Mouse (Mus musculus) liver, embryonic 11.5 days (tissue): Measurements from ENCODE around the gene Nr5a1. TPM values are rescaled to one million over a fixed set of nuclear protein-coding genes. Genes with fewer than 3 reads are reported as not detected.

Source experiments
- ATAC-seq: fragments of 200-750 bp; cut with Nextera tagmentation; replicated peaks from 2 replicates; pipeline ENCODE4 v1.8.0; 2017; ENCODE audit warnings: moderate number of reproducible peaks, mild to moderate bottlenecking, moderate TSS enrichment, moderate library complexity; ENCODE audit not compliant: low FRiP score
- DNase-seq: peaks from one replicate; pipeline ENCODE4 v3.0.0-alpha.2; 2017; ENCODE audit warnings: low spot score
- H3K27ac ChIP-seq: fragments of 300-500 bp; sonication (generic); 2 replicates; pipeline ENCODE4 v1.5.1; 2014; ENCODE audit warnings: mild to moderate bottlenecking, low read depth, low read length, control low read depth
- H3K27me3 ChIP-seq: fragments of 300-500 bp; sonication (generic); replicated peaks from 2 replicates; pipeline ENCODE4 v1.6.1; 2014; ENCODE audit warnings: low read length, mixed read lengths; ENCODE audit not compliant: control insufficient read depth, insufficient read depth
- H3K36me3 ChIP-seq: fragments of 300-500 bp; sonication (generic); 2 replicates; pipeline ENCODE4 v1.6.1; 2014; ENCODE audit warnings: mild to moderate bottlenecking, low read length, moderate library complexity, mixed read lengths; ENCODE audit not compliant: control insufficient read depth, insufficient read depth
- H3K4me1 ChIP-seq: fragments of 300-500 bp; sonication (generic); replicated peaks from 2 replicates; pipeline ENCODE4 v1.6.1; 2014; ENCODE audit warnings: low read length, mixed read lengths; ENCODE audit not compliant: control insufficient read depth, insufficient read depth
- H3K4me2 ChIP-seq: fragments of 300-500 bp; sonication (generic); 2 replicates; pipeline ENCODE4 v1.6.1; 2014; ENCODE audit warnings: mild to moderate bottlenecking, control low read depth, moderate library complexity
- H3K4me3 ChIP-seq: fragments of 300-500 bp; sonication (generic); 2 replicates; pipeline ENCODE4 v1.5.1; 2014; ENCODE audit warnings: low read depth, low read length, control low read depth
- H3K9ac ChIP-seq: fragments of 300-500 bp; sonication (generic); 2 replicates; pipeline ENCODE4 v1.6.1; 2014; ENCODE audit warnings: low read depth, low read length, control low read depth
- H3K9me3 ChIP-seq: fragments of 300-500 bp; sonication (generic); 2 replicates; pipeline ENCODE4 v1.6.1; 2016; ENCODE audit warnings: low read length, inconsistent platforms, mixed read lengths; ENCODE audit not compliant: control insufficient read depth
- WGBS: fragments of 180-500 bp; shearing (Covaris S2); extraction: QIAGEN DNeasy Blood & Tissue Kit; methylation state at CpG from one replicate; pipeline ENCODE4 v1.1.7; 2014; 5-methylcytosine and 5-hydroxymethylcytosine counted together
- polyA plus RNA-seq: library from polyadenylated mRNA; unstranded; fragments of >200 nt; fragmentation: Nextera tagmentation; extraction: Ambion mirVana; gene quantifications from 2 replicates; pipeline ENCODE4 v1.2.1, GENCODE M21; 2014

The Nr5a1 gene
- polyA plus RNA-seq, 1 experiment from 2014 or later = 0.11 TPM

DNA sequence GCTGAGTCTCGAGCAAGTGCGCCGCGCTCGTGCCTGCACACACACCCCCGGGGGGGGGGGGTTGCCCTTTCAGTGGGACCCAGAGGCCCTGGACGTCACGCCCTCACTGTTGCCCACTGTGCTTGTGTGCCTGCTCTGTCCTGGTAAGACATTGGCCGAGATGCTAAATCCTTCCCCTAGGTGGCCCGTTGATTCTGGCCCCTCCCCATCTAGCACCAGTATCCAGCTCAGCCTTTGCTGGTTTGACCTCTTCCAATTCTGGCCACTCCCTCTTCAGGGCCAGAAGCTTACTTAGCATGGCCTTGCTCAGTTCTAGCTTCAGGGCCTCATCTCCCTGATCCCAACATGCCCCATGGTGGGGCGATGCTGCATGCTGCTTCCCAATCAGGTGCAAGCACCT, 41.8 kb downstream of the Nr5a1 start:
- Histone ChIP-seq H3K4me1 (no peaks in the 10 kb centered on the region), H3K9me3 (no peaks in the 10 kb centered on the region), H3K9ac (no peak overlapping the region), H3K4me2 (no peak overlapping the region), H3K36me3 (no peaks in the 10 kb centered on the region), H3K4me3 (no peak overlapping the region), H3K27me3 (peaks cover 33% of the 10 kb centered on the region), H3K27ac (no peak overlapping the region)
- WGBS = 52% methylated on average over 11 of the region's 11 CpGs
- no peak for DNase-seq
- no peak for ATAC-seq

DNA sequence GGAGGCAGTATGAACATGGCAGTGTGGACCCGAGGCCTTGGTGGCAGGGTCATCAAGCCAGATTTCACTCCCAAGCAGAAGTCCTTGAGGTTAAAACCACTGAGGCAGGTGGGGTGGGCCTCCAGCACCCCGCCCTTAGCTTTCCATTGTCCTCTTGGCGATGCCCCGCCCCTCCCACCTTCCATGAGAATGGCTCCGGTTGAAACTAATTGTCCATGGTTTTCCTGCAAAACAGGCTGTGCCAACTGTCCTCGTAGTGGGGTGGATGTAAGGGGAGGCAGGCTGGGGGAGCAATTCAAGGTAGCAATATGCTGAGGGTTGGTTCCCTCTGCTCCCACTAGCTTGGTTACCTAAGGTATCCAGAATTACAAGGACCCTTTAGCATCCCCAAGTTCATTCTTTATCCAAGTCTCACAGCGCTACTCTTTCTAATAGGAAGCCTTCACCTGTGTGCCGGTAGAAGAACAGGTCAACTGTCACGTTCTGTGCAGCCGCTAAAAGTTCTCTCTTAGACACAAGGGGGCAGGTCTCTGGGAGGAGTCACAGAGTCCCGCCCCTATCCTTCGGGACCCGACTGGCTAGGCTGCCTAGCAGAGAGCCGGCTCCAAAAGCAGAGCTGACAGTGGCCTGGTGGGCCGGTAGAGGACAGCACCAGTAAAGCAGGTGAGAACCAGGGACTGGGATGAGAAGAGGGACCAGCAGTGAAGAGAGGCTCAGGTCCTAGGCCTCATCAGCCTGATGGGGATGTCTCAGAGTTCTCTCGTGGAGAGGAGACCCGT, 45.4 kb downstream of the Nr5a1 start:
- peaks cover 33% of the 10 kb centered on the region for H3K27me3 ChIP-seq
- no peaks in the 10 kb centered on the region for H3K9me3 ChIP-seq
- no peak overlapping the region for H3K9ac ChIP-seq
- H3K4me1 ChIP-seq = no peaks in the 10 kb centered on the region
- DNase-seq = no peak
- H3K27ac ChIP-seq = no peak overlapping the region
- H3K4me2 ChIP-seq = peak overlapping the region; percentile 41
- peak; percentile 49 for ATAC-seq
- no peaks in the 10 kb centered on the region for H3K36me3 ChIP-seq
- H3K4me3 ChIP-seq = no peak overlapping the region
- 16% methylated on average over 17 of the region's 17 CpGs for WGBS

DNA sequence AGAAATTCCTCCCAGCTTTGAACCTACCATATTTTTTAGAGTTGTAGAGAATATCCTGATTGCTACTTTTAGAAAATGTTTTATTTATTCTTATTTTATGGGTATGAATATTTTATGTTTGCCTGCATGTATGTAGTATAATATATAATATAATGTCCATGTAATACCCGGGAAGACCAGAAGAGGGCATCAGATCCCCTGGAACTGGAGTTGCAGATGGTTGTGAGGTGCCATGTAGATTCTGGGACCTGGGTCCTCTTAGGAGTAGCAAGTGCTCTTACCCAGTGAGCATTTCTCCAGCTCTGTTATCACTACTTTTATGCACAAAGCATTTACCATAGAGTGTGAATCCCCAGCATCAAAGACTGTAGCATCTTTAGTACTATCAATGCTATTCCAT, 52.9 kb downstream of the Nr5a1 start:
- H3K4me3 ChIP-seq = no peak overlapping the region
- no peak overlapping the region for H3K4me2 ChIP-seq
- 7% methylated on average over 1 of the region's 1 CpGs for WGBS
- no peaks in the 10 kb centered on the region for H3K9me3 ChIP-seq
- H3K36me3 ChIP-seq = no peaks in the 10 kb centered on the region
- H3K4me1 ChIP-seq = no peaks in the 10 kb centered on the region
- no peak overlapping the region for H3K9ac ChIP-seq
- H3K27ac ChIP-seq = no peak overlapping the region
- DNase-seq = no peak
- no peaks in the 10 kb centered on the region for H3K27me3 ChIP-seq
- ATAC-seq = no peak

DNA sequence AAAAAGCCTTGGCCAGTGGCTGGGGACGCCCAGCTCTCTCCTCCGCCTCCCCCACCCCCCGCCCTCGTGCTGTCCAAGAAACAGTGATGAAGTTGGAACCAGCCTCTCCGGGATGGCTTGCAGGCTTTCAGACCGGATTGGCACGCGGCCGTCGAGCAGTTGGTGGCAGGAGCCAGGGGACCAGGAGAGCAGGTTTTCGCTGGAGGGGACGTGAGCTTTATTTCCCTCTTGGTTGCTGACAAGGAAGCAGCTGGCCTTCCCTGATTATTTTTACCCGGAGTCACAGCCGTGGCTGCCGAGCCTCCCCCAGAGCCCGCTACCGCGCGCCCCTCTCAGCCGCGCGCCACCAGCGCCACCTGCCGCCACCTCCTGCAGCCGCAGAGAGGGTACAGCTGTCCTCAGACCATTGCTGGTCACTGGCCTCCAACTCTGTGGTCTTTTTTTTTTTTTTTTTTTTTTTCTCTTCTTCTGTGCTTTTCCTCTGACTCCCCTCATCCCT, 56.0 kb downstream of the Nr5a1 start:
- peak overlapping the region; percentile 74 for H3K4me2 ChIP-seq
- no peaks in the 10 kb centered on the region for H3K36me3 ChIP-seq
- peak overlapping the region; percentile 51 for H3K9ac ChIP-seq
- no peak overlapping the region for H3K27ac ChIP-seq
- peak; percentile 84 for ATAC-seq
- peak overlapping the region; percentile 39 for H3K4me3 ChIP-seq
- no peaks in the 10 kb centered on the region for H3K4me1 ChIP-seq
- 1% methylated on average over 25 of the region's 25 CpGs for WGBS
- DNase-seq = peak; percentile 82
- no peaks in the 10 kb centered on the region for H3K9me3 ChIP-seq
- H3K27me3 ChIP-seq = no peaks in the 10 kb centered on the region

DNA sequence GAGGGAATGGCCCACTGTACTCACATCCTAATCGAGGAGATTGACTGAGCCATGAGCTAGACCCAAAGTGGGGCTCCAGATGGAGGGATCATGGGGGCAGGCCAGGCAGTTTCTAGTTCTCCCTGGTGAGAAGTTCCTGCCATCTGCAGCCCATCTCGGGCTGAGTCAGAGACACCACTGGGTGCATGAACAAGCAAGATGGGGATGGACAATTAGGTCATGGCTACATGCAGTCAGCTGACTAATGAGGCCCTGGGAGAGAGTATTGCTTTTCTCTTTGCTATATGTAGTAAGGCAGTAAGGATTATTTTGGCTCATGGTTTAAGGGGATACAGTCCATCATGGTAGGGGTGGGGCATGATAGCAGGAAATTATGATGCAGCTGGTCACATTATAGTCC, 60.6 kb downstream of the Nr5a1 start:
- H3K4me1 ChIP-seq = no peaks in the 10 kb centered on the region
- ATAC-seq = no peak
- no peak overlapping the region for H3K27ac ChIP-seq
- no peak overlapping the region for H3K4me3 ChIP-seq
- no peak overlapping the region for H3K9ac ChIP-seq
- no peak for DNase-seq
- no peak overlapping the region for H3K4me2 ChIP-seq
- H3K27me3 ChIP-seq = no peaks in the 10 kb centered on the region
- no peaks in the 10 kb centered on the region for H3K9me3 ChIP-seq
- WGBS = 79% methylated on average over 2 of the region's 2 CpGs
- no peaks in the 10 kb centered on the region for H3K36me3 ChIP-seq

DNA sequence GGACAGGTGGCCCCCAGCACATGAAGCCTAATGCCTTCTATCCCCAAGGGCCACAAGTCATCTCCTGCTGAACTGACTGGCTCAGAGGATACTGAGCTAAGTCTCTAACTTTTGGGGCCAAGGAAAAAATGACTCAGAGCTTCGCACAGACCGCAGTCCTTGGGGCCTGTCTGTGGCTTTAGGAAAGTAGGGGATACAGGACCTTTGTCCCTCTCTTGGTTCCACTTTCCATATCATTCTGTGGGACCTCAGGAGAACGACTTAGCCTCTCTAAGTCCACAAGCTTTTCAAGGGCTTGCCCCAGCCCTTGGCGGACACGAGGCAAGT, 61.1 kb downstream of the Nr5a1 start:
- no peaks in the 10 kb centered on the region for H3K36me3 ChIP-seq
- no peaks in the 10 kb centered on the region for H3K4me1 ChIP-seq
- DNase-seq (no peak), ATAC-seq (no peak)
- no peak overlapping the region for H3K4me3 ChIP-seq
- H3K9me3 ChIP-seq = no peaks in the 10 kb centered on the region
- H3K27ac ChIP-seq = no peak overlapping the region
- H3K4me2 ChIP-seq = no peak overlapping the region
- 90% methylated on average over 5 of the region's 5 CpGs for WGBS
- H3K9ac ChIP-seq = no peak overlapping the region
- H3K27me3 ChIP-seq = no peaks in the 10 kb centered on the region

DNA sequence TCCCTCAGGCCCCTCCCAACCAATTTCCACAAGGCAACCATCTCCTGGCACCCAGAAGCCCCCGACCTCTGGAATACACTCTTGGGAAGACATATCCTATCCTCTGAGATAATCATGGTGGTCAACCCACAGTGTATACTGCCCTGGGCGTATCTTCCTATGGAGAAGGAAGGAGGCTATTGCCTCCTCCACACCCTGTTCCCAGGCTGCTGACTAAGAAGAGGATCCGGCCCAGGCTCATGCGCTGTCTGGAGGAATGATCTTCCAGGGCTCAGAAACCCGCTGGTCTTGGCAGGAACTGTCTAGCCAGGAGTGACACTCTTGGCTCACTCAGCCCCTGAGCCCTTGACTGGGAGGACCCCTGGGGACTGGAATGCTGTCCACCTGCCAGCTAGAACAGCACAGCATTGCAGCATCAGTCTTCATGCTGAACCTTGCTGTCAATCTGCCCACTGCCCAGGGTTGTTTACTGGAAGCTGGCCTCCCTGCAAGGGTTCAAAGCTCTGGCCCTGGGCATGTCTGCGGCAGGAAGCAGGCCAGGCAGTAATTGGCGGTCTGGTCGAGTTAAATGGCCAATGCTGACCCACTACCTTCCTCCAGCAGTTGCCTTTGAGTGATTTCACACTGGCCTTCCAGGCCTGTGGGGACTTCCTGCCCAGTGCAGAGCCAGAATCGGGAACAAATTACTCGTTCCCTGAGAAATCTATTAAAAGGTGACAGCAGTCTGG, 61.6 kb downstream of the Nr5a1 start:
- no peaks in the 10 kb centered on the region for H3K4me1 ChIP-seq
- no peaks in the 10 kb centered on the region for H3K27me3 ChIP-seq
- no peak overlapping the region for H3K27ac ChIP-seq
- H3K9ac ChIP-seq = no peak overlapping the region
- no peaks in the 10 kb centered on the region for H3K36me3 ChIP-seq
- no peak overlapping the region for H3K4me2 ChIP-seq
- H3K9me3 ChIP-seq = no peaks in the 10 kb centered on the region
- DNase-seq (no peak), ATAC-seq (no peak)
- 71% methylated on average over 10 of the region's 10 CpGs for WGBS
- H3K4me3 ChIP-seq = no peak overlapping the region

DNA sequence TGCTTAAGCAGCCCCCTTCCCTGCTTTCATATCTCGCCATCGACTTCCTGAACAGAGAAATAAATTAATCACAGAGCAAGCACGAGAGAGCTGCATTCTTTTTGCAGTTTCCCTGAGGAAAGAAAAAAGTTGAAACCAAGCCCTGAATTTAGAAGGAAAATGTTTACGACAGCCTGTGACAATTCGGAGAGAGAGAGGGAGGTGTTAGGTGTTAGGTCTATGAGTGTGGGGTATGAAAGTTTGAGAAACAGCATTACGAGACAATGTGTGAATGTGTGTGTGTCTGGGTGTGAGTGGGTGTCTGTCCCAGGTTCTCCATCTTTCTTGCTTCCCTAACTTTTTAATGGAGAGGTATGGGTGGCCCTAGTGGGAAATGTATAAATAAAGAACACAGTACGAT, 62.2 kb downstream of the Nr5a1 start:
- no peaks in the 10 kb centered on the region for H3K36me3 ChIP-seq
- no peak overlapping the region for H3K27ac ChIP-seq
- no peaks in the 10 kb centered on the region for H3K27me3 ChIP-seq
- H3K9ac ChIP-seq = no peak overlapping the region
- no peak overlapping the region for H3K4me3 ChIP-seq
- H3K4me1 ChIP-seq = no peaks in the 10 kb centered on the region
- no peak for DNase-seq
- no peak for ATAC-seq
- WGBS = 74% methylated on average over 7 of the region's 7 CpGs
- no peak overlapping the region for H3K4me2 ChIP-seq
- H3K9me3 ChIP-seq = no peaks in the 10 kb centered on the region

DNA sequence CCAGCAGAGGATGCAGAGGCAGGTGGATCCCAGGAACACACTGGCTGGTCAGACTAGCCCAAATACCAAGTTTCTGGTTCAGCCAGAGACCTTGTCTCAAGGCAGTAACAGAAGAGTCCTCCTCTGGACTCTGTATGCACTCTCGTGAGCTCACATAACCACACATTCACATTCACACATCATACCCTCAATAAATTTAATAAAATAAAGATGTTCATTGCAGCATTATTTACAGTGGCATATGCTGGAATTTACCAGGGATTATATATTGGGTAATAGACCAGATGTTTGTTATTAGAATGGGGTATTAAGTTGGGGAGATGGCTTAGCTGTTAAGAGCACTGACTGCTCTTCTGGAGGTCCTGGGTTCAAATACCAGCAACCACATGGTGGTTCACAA, 64.0 kb downstream of the Nr5a1 start:
- no peaks in the 10 kb centered on the region for H3K9me3 ChIP-seq
- H3K9ac ChIP-seq = no peak overlapping the region
- H3K36me3 ChIP-seq = no peaks in the 10 kb centered on the region
- no peak overlapping the region for H3K4me3 ChIP-seq
- no peak overlapping the region for H3K4me2 ChIP-seq
- H3K27me3 ChIP-seq = no peaks in the 10 kb centered on the region
- 80% methylated on average over 1 of the region's 1 CpGs for WGBS
- H3K27ac ChIP-seq = no peak overlapping the region
- no peak for DNase-seq
- ATAC-seq = no peak
- H3K4me1 ChIP-seq = no peaks in the 10 kb centered on the region
